Mouse (Mus musculus): ENCODE measurements around the gene St3gal4. TPM values are rescaled to one million over a fixed set of nuclear protein-coding genes. Genes with fewer than 3 reads are reported as not detected.

The St3gal4 gene
- polyA plus RNA-seq, 2 experiments: 14.5 to 35.6 TPM

- TF ChIP-seq POLR2A (IDR thresholded peaks at IDR 0.05; ENCODE audit: borderline replicate concordance, extremely low read depth, insufficient read depth, insufficient read length): no peak
- H3K36me3 ChIP-seq (ENCODE audit: control insufficient read depth, insufficient read depth, low read length): no peaks in the 10 kb centered on the region
Measured at GRCm38 (mm10) chr9:35142221-35142620, 23.2 kb upstream of the St3gal4 start.

GRCm38 (mm10) chr9:35139231-35139744 lies 20.2 kb upstream of the St3gal4 start:
- H3K4me3 ChIP-seq (replicated peaks; ENCODE audit: low read length): no peak overlapping the region
- DNase-seq (ENCODE audit: low spot score): no peak
- no peaks in the 10 kb centered on the region for H3K27me3 ChIP-seq (ENCODE audit: control insufficient read depth, insufficient read depth, low read length)
- no peaks in the 10 kb centered on the region for H3K36me3 ChIP-seq (ENCODE audit: control insufficient read depth, insufficient read depth, low read length)
- no peak overlapping the region for H3K9ac ChIP-seq (ENCODE audit: low read depth, low read length, severe bottlenecking)
- ATAC-seq (ENCODE audit: low FRiP score, low read depth): no peak
- H3K4me1 ChIP-seq (ENCODE audit: control insufficient read depth, insufficient read depth, low read length): peaks cover 4% of the 10 kb centered on the region; the same call in 1 of the 2 replicates
- WGBS: 73% methylated on average over 5 of the region's 5 CpGs
- TF ChIP-seq POLR2A (IDR thresholded peaks at IDR 0.05; ENCODE audit: borderline replicate concordance, extremely low read depth, insufficient read depth, insufficient read length): no peak
- H3K9me3 ChIP-seq (ENCODE audit: control insufficient read depth, low read length): no peaks in the 10 kb centered on the region
- no peak overlapping the region for H3K27ac ChIP-seq (replicated peaks; ENCODE audit: low read depth, low read length)
- H3K4me2 ChIP-seq (replicated peaks; ENCODE audit: low read depth, low read length, severe bottlenecking): no peak overlapping the region

More at GRCm38 (mm10) chr9:35142221-35142620, 23.2 kb upstream of the St3gal4 start:
- Histone ChIP-seq H3K4me3 (replicated peaks; ENCODE audit: low read length) (no peak overlapping the region), H3K9me3 (ENCODE audit: control insufficient read depth, low read length) (no peaks in the 10 kb centered on the region), H3K4me1 (ENCODE audit: control insufficient read depth, insufficient read depth, low read length) (peaks cover 4% of the 10 kb centered on the region; the same call in 1 of the 2 replicates), H3K4me2 (replicated peaks; ENCODE audit: low read depth, low read length, severe bottlenecking) (no peak overlapping the region), H3K27ac (replicated peaks; ENCODE audit: low read depth, low read length) (no peak overlapping the region), H3K27me3 (ENCODE audit: control insufficient read depth, insufficient read depth, low read length) (no peaks in the 10 kb centered on the region), H3K9ac (ENCODE audit: low read depth, low read length, severe bottlenecking) (no peak overlapping the region)
- 82% methylated on average over 2 of the region's 2 CpGs for WGBS
- ATAC-seq (ENCODE audit: low FRiP score, low read depth) (no peak), DNase-seq (ENCODE audit: low spot score) (no peak)

- 44% methylated on average over 7 of the region's 7 CpGs for WGBS
- no peak for DNase-seq (ENCODE audit: low spot score)
- Histone ChIP-seq H3K4me3 (replicated peaks; ENCODE audit: low read length) (no peak overlapping the region), H3K9ac (ENCODE audit: low read depth, low read length, severe bottlenecking) (no peak overlapping the region), H3K27ac (replicated peaks; ENCODE audit: low read depth, low read length) (no peak overlapping the region), H3K4me1 (ENCODE audit: control insufficient read depth, insufficient read depth, low read length) (peaks cover 4% of the 10 kb centered on the region; the same call in 1 of the 2 replicates), H3K36me3 (ENCODE audit: control insufficient read depth, insufficient read depth, low read length) (no peaks in the 10 kb centered on the region), H3K4me2 (replicated peaks; ENCODE audit: low read depth, low read length, severe bottlenecking) (no peak overlapping the region), H3K9me3 (ENCODE audit: control insufficient read depth, low read length) (no peaks in the 10 kb centered on the region), H3K27me3 (ENCODE audit: control insufficient read depth, insufficient read depth, low read length) (no peaks in the 10 kb centered on the region)
- ATAC-seq (ENCODE audit: low FRiP score, low read depth): no peak
- no peak for TF ChIP-seq POLR2A (IDR thresholded peaks at IDR 0.05; ENCODE audit: borderline replicate concordance, extremely low read depth, insufficient read depth, insufficient read length)
Measured at GRCm38 (mm10) chr9:35138029-35138428, 19.0 kb upstream of the St3gal4 start.

GRCm38 (mm10) chr9:35135575-35135974 lies 16.5 kb upstream of the St3gal4 start:
- Histone ChIP-seq H3K4me1 (ENCODE audit: control insufficient read depth, insufficient read depth, low read length) (peaks cover 4% of the 10 kb centered on the region; the same call in 1 of the 2 replicates), H3K9ac (ENCODE audit: low read depth, low read length, severe bottlenecking) (no peak overlapping the region), H3K9me3 (ENCODE audit: control insufficient read depth, low read length) (no peaks in the 10 kb centered on the region), H3K4me2 (replicated peaks; ENCODE audit: low read depth, low read length, severe bottlenecking) (no peak overlapping the region), H3K36me3 (ENCODE audit: control insufficient read depth, insufficient read depth, low read length) (no peaks in the 10 kb centered on the region), H3K27ac (replicated peaks; ENCODE audit: low read depth, low read length) (no peak overlapping the region), H3K27me3 (ENCODE audit: control insufficient read depth, insufficient read depth, low read length) (no peaks in the 10 kb centered on the region), H3K4me3 (replicated peaks; ENCODE audit: low read length) (no peak overlapping the region)
- no peak for TF ChIP-seq POLR2A (IDR thresholded peaks at IDR 0.05; ENCODE audit: borderline replicate concordance, extremely low read depth, insufficient read depth, insufficient read length)
- 72% methylated on average over 6 of the region's 6 CpGs for WGBS
- DNase-seq (ENCODE audit: low spot score): no peak
- ATAC-seq (ENCODE audit: low FRiP score, low read depth): no peak

- Histone ChIP-seq H3K9me3 (ENCODE audit: control insufficient read depth, low read length) (no peaks in the 10 kb centered on the region), H3K36me3 (ENCODE audit: control insufficient read depth, insufficient read depth, low read length) (peaks cover 8% of the 10 kb centered on the region; the same call in 1 of the 2 replicates), H3K4me1 (ENCODE audit: control insufficient read depth, insufficient read depth, low read length) (no peaks in the 10 kb centered on the region), H3K27ac (replicated peaks; ENCODE audit: low read depth, low read length) (peak overlapping the region; percentile 33; the same call in 1 of the 2 replicates), H3K4me3 (replicated peaks; ENCODE audit: low read length) (no peak overlapping the region), H3K4me2 (replicated peaks; ENCODE audit: low read depth, low read length, severe bottlenecking) (no peak overlapping the region), H3K9ac (ENCODE audit: low read depth, low read length, severe bottlenecking) (no peak overlapping the region), H3K27me3 (ENCODE audit: control insufficient read depth, insufficient read depth, low read length) (no peaks in the 10 kb centered on the region)
- ATAC-seq (ENCODE audit: low FRiP score, low read depth) (no peak), DNase-seq (ENCODE audit: low spot score) (no peak)
- TF ChIP-seq POLR2A (IDR thresholded peaks at IDR 0.05; ENCODE audit: borderline replicate concordance, extremely low read depth, insufficient read depth, insufficient read length): no peak
- WGBS: 80% methylated on average over 16 of the region's 16 CpGs
Measured at GRCm38 (mm10) chr9:35131637-35132397, 12.7 kb upstream of the St3gal4 start.
